Mouse (Mus musculus) left cerebral cortex, postnatal 25 days (tissue): ENCODE results near the gene Evc. TPM values are rescaled to one million over a fixed set of nuclear protein-coding genes. Genes with fewer than 3 reads are reported as not detected.

ENCODE experiments used
- DNase-seq, 2 experiments: peaks; one replicate each; pipeline ENCODE4 v3.0.0; 2022; ENCODE audit warnings: low spot score in 2 of 2, mixed read lengths in 1 of 2
- intact Hi-C: fragments of 180-260 bp; cut with DNase I; formaldehyde crosslinking; loops from one replicate; pipeline ENCODE4 v1.15.1; 2025
- total RNA-seq, 2 experiments: library from RNA; stranded (reverse); gene quantifications; 2 replicates each; pipeline ENCODE4 v1.2.3; 2021

The Evc gene
- total RNA-seq: 1 to 10 TPM; 4.6 to 6.3 TPM

DNA sequence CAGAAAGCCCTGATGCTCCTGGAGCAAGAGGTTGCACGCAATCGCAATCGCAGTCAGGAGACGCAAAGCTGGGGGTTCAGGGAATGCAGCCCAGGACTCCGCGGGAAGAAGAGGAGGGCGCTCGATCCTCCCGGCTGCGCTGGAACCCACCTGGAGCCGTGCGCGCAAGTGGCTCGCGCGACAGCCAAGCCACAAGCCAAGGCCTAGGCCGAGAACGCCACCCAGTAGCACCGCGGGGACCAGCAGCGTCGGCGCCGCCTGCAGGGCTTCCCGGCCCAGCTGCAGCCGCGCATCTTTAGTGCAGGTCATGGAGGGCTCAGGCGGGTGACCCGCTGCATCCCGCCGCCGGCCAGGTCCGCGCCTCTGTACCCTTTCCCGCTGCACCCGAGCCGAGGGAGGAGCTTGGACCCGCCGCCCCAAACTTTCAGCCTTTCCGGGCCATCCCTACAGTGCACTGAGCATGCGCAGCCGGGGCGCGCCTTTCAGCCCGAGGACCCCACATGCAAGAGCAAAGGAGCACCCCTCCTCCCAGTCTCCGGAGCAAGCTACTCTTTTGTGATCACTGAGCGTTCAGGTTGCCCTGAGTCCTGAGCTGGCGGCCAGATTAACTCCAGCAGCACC lies at the start of gene Evc:
Gene Evc, minus strand, starts transcription at position 410 of the 621 bp plus-strand sequence.
- peak; percentile 20 to 30 for DNase-seq
- intact Hi-C loops: no loop called here

DNA sequence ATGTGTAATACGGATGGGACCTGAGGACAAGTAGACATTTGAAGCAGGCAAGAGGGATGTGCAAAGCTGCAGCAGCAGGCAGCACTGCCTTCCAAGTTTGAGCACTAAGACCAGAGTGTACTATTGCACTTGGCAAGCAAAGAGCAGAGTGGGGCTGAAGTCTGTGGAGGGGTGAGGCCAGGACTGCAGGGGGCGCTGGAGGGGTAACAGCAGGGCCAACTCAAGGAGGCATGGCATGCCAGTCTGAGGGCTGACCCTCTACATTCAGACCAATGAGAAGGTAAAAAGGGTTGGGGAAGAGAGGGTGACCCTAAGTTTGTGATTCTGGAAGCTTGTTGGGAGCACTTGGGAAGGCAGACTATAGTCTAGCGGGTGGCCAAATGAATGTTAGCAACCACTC lies 46.9 kb upstream of the Evc start:
- intact Hi-C loops: no loop called here
- DNase-seq: no peak

DNA sequence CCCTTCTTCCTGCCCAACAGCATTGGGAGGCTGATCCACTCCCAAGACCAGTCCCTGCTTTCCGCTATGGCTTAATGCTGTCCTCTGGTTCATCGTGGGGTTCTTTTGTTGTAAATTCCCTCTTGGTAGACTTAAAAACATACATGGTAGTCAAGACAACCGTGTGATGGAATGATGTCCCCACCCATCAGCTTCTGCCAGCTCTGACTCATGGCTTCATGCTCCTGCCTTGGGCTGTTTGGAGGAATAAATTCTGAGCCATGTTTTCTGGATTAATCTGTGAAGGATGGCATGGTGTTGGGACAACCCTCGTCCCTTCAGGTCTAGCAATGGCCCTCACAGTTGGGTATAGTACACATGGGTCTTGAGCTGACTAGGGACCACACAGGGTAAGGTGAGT lies 43.9 kb upstream of the Evc start:
- intact Hi-C loops: no loop called here
- peak in 1 of 2 experiments; percentile 32 for DNase-seq

DNA sequence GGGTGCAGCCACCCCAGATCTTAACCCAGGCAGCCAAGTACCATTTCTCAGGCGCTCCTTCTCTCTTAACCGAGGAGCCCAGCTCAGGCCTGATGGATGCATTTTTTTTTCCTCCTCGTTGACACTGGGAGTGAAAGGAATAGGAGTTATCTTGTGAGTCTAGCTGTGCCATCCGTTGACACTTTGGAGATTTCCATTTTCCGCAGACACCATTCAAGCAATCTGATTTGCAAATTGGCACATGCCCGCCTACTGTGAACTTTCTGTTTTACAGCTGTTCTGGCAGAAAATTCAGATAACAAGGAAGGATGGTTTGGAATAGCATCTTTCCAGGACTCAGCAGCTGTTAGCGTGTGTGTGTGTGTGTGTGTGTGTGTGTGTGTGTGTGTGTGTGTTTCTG lies 40.7 kb upstream of the Evc start:
- peak in 1 of 2 experiments; percentile 20 for DNase-seq
- intact Hi-C loops: no loop called here

DNA sequence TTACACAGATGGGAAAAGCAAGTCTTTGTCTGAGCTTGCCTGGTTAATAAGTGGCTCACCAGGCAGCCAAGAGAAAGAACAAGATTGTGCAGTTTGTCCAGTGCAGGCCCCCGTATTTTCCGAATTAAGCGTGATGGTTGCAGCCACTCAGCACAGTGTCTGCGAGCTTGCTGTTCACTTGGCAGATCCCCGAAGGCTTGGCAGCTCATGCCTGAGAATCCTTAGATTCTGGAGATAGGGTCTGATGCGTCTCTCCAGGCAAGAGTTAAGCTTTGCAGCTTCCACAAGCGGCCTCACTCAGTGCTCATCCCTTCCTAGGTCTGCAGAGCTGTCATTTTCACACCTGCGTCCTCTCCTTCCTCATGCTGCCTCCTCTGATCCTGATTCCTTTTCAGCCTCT lies 32.1 kb upstream of the Evc start:
- no peak for DNase-seq

DNA sequence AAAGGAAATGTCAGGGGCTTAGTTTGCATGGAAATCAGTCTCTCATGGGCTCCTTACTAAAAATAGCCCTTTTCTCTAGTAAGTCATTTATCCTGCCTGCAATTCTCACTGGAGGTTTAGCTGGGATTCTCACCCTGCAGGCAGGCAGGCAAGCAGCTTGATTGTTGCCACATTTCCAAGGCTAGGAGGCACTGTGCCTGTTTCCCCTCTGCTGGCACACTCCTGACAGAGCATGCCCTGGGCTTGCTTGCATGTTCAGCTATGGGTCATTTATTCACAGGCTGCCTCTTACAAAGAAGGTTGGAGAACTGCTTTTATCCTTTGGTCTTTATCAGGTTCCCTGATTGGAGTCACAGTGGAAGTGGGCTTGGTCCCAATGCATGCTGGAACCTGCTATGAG lies 29.1 kb upstream of the Evc start:
- intact Hi-C loops: no loop called here
- no peak for DNase-seq

More for the DNA sequence above, 32.1 kb upstream of the Evc start:
- intact Hi-C loops: no loop called here

DNA sequence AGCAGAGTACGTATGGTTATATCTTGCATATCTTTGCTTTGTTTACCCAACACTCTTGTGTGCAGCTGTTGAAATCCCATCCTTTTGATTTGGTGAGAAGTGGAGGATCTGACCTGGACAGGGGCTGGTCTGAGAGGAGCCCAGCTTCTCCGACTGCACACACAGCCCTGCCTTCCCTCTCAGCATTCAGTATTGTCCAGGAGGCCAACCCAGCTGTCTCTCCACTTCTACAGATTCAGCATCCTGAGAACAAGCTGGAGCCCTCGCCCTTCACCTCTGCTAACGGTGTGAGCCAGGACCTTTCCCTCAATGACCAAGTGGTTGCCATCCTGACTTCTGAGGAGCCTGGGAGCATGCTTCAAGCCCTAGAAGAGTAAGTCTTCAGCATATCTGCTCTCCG lies 26.6 kb upstream of the Evc start:
- no peak for DNase-seq
- intact Hi-C loops: no loop called here

DNA sequence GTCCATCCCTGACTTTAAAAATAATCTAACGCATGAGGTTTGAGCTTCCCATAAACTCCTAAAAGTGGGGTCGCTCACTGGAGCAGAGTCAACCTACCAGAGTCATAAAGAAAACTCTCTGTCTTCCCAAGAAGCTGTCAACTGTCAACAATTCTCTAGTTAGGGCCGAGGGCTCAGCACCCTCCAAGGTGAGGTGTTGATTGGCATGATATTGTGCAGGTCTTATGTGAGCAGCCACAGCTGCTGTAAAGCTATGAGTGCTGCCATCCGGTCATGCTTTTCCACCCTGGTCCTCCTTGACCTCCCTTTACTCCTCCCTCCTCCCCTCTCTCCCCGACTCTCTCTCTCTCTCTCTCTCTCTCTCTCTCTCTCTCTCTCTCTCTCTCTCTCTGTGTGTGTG lies 25.9 kb upstream of the Evc start:
- DNase-seq: no peak
- intact Hi-C loops: no loop called here

DNA sequence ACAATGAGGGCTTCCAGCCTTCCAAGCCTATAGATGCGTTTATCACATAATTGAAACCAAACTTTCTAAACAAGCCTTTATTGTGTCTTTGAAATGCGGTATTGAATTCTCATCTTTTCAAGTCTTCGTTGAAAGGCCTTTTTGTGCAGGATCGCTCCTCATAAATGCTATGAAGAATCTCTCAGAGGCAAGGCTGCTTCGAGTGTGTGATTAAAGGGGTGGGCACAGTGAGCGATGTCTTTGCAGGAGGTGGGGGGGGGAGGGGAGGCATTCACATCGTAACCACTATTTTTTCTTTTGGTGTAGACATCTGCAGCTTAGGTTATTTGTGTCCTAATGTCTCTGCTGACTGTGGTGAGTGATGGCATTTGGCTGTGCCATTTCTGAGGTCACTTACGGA lies 19.3 kb upstream of the Evc start:
- DNase-seq: no peak

DNA sequence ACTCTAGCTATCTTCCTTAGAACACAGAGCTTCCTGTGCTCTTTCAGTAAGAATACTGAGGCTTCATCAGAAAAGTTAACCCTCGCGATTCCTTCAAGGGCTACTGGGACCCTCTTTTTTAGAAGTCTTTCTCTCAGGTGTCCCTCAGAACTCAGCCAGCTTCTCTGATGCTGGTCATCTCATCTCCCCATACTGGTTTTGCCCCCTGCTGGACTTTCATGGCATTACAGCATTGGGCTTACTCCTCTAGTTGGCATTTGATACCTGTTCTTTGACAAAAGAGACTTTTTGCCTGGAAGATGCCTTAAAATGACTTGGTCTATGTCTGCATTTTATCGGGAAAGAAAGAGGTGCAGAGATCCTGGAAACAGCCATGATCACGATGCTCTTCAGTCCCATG lies 17.7 kb upstream of the Evc start:
- DNase-seq: peak; percentile 26 to 51
- intact Hi-C loops: loop anchor here (2.0 kb wide), 1 partner anchor 56 kb away; no protein-coding TSS in a partner anchor

More for the DNA sequence above, 19.3 kb upstream of the Evc start:
- intact Hi-C loops: no loop called here

DNA sequence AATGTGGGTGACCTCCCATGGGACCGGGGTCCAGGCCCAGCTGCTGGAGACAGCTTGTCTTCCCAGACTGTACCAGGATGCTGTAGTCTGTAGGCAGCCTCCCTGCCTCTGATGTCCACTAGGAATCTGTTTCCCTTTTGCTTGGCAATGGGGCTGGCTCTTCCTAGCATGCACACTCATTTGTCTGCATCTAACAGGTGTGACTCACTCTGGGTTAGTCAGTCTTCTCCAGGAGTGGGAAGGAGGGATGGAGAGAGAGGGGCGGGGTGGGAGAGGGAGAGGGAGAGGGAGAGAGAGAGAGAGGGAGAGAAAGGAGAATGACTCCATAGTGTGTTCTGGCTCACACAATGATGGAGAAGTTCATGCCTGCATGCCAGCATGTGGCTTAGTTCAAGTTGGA lies 15.1 kb upstream of the Evc start:
- DNase-seq: no peak
- intact Hi-C loops: no loop called here

DNA sequence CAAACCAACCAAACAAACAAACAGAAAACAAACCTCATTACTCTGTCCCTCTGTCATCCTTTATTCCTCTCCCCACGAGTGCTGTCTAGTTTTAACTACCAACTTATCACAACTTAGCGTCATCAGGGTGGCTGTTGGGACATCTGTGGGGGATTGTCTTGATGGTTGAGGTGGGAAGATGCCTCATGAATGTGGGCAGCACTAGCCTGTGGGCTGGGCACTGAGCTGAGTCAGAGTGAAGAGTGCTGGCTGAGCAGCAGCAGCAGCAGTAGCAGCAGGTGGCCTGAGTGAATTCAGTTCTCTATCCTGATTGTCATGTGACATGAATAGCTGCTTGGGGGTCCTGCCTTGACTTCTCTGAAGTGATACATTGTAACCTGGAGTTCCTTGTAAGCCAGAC lies 7.3 kb upstream of the Evc start:
- peak in 1 of 2 experiments; percentile 43 for DNase-seq
- intact Hi-C loops: no loop called here

DNA sequence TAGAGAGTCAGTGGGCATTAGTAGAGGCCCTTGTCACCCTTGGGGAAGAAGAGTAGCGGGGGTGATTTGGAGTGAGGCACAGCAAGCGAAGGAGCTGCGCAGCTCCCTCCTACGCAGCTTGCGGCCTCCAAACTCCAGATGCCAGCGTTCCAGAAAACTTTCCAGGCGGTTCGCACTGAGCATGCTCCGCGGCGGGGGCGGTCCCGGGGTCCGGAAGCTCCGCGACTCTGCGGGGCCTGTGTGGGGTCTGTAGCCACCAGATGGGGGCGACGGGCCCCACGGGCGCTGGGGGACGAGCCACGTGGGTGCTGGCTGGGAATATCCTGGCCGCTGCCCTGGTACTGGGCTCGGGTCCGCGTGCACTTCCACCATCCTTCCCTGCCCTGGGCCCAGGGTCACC lies 1.6 kb upstream of the Evc start, which contains the start of gene Evc2:
Gene Evc2, plus strand, starts transcription at position 212 of the 400 bp plus-strand sequence.
- peak; percentile 76 to 93 for DNase-seq
- intact Hi-C loops: no loop called here

DNA sequence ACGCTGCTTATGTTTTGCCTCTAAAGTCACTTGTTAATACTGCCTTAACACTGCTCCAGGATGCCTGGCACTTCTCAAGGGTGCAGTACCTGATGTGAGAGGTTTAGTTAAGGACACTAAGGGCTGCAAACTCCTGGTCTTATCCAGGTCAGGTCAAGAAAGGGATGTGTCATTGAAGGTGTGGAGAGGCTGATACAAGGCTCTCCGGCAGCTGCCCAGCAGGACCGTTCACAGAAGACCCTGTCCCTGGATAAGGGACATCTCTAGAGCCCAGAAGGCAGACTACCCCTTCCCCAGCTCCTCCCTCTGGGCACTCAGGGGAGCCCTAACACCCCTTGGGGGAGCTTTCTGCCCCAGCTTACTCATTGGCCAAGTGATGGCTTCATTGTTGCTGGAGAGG lies 1.0 kb upstream of the Evc start:
- intact Hi-C loops: no loop called here
- DNase-seq: no peak

DNA sequence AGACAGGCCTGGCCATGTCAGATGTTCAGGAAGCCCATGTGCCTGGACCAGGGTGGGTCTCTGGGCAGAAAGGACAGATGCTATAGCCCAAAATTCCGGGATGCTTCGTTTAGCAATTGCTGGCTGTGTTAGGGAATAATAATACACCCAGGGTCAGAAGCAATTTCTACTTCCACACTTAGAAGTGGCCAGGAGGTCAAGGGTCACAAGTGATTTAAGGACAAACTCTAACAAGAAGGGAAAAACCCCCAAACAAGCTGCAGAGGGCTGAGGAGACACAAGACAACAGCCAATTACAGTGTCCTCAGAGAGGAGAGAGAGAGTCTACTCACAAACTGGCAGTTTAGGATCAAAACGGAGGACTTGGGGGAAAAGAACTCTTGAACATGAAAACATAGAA lies 1.6 kb downstream of the Evc start:
- DNase-seq: no peak
- intact Hi-C loops: no loop called here

DNA sequence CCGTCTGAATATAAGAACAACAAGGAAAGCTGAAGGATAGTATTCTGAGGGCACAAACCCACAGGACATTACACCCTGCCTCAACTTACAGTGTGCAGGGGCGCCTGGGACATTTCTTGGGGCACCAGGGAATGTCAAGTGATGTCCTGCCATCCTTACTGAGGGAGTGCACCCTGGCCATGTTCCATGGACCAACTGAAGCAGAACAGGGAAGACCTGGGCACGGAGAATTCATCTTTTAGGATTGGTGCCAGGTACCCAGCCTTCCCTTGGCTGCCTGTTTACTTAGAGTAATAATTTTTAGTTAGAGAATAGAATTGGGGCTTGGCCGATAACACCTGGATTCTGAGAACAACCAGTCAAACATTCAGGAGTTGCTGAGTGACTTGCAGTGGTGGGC lies 4.6 kb downstream of the Evc start:
- intact Hi-C loops: no loop called here
- DNase-seq: no peak

DNA sequence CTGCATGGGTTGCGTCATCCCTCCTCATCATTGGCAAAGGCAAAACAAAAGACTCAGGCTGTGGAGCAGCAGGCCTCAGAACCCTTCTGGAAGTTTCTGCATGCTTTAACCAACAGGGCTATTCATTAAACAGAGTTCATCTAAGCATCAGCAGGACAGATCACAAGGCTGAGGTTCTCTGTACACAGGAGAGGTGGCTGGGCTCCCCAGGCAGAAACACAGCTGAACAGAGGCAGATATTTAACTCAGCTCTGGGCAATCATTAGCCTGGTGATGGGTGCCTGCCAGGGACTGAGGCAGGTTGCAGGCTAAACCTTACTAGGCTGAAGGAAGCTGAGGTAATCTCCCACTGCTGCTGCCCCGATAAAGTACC lies 5.6 kb downstream of the Evc start:
- no peak for DNase-seq
- intact Hi-C loops: no loop called here

DNA sequence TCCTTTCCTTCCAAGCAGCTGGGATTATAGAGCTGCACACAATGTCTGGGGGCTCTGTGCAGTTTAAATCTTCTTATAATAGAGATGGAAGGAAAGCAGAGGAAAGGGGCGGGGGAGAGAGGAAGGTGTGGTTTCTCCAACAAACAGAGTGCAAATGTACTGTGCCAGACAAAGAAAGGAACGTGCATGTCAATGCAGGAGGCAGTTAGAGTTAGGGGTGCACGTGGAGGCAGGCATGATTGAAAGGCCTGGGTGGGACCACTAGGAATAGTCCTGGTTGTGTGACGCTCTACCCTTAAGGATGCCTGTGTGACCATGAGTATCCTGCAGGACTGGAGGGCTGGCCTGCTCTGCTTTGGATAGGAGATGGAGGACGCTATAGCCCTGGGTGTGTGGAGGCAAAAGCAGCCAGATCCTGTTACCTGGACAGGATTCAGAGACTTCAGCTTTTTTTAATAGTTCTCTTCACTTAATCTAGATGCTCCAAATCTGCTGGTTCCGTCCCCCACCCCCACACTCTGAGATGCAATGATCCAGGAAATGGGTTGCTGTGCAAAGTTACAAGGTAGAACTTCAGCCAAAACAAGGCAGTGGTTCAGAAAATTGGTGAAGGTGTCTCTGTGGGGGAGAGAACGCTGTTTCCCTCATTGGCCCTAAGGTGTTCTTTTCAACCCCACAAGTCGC lies 6.1 kb downstream of the Evc start:
- intact Hi-C loops: no loop called here
- no peak for DNase-seq

DNA sequence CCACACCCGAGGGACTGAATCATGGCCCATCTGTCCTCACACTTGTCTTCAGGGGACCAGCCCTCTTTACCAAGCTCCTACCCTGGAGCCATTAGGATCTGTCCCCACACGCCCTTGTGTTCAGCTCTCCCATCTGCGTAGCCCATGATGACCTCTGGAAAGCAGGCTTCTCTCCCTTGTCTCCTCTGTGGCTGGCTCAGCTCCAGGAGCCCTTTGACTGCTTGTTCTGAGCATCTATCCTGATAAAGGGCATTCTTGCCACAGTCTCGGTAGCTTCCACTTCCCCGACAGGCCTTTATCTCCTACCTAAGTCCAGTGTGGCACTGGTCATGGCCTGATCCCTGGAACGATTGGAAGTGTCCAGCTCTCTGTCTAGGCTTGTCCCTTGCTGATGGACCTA lies 10.0 kb downstream of the Evc start:
- intact Hi-C loops: no loop called here
- no peak for DNase-seq

DNA sequence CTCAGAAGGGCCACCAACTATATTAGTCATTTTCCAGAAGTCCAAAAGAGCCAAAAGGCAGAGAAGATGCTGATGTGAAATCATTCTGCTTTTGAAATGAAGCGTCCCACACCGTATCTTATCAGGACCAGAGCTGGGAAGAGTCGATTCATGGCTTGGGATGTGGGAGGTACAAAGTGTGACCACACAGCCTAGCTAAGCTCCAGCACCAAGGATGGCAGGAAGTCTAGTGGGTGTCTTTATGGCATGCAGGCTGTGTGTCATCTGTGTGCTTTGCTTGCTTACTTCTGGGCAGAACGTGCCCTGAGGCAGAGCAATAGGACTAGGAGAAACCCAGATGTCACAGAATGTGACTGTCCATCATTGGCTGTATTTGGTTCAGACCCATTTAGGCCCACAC lies 15.9 kb downstream of the Evc start:
- peak in 1 of 2 experiments; percentile 55 for DNase-seq
- intact Hi-C loops: no loop called here

DNA sequence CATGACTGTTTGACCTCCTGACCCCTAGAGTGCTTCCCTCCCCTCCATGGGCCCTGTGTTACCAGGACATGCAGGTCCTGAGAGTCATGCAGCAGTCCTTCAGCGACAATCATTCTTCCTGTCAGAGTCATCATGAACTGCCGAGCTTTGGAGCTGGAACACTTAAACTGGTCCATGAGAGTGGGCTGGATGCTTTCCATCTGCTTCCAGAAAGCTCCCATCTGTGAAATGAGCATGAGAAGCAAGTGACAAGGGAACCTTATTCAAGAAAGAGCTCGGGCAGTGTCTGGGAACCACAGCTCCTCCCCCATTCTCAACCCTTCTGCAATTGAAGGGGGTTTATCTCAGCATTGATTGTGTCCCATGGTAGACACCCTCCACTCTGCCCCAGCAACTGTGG lies 16.5 kb downstream of the Evc start:
- intact Hi-C loops: no loop called here
- DNase-seq: peak in 1 of 2 experiments; percentile 82

DNA sequence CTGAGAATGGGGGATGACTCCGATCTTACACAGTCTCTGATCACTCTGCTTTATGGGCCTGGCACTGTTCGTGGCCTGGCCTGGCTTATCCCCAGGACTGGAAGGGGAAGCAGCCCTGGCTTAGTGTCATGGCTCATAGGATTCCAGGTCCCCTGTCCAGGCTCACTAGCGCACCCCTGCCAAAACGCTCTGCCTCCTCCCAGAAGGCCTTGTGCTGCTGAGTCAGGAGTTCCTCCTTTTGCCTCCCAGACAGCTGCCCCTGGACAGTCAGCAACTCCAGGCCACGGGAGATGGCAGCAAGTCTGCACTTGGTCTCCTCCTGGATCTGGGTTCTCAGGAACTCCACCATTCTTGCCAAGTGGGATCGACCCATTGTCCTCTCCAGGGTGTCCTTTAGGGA lies 18.0 kb downstream of the Evc start:
- intact Hi-C loops: no loop called here
- DNase-seq: no peak
